Mouse (Mus musculus): ENCODE measurements around the gene Tff3. TPM values are rescaled to one million over a fixed set of nuclear protein-coding genes. Genes with fewer than 3 reads are reported as not detected.

Gene Tff3
- polyA plus RNA-seq, 2 experiments: 0.33 TPM; not detected in 1

DNA sequence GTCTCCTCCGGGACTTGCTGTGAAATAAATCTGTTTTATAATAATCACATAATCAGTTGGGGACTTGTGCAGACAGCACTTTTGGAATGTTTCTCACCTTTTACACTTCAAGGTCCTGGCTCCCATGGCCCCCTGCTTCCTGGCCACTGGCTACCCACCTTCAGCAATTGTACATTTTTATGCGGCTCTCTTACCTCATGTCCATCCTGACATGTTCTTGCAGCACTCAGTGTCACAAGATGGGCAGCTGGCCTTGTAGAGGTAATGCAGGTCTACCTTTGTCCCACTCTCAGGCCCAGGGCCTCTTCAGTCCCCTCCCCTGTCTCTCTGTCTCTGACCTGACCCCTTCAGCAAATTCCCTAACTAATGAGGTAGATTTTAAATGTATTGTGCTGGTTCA is 32.6 kb downstream of the Tff3 start:
- no peak for ATAC-seq (ENCODE audit: low FRiP score, low read depth)
- no peak for TF ChIP-seq POLR2A (IDR thresholded peaks at IDR 0.05; ENCODE audit: borderline replicate concordance, extremely low read depth, insufficient read depth, insufficient read length)

DNA sequence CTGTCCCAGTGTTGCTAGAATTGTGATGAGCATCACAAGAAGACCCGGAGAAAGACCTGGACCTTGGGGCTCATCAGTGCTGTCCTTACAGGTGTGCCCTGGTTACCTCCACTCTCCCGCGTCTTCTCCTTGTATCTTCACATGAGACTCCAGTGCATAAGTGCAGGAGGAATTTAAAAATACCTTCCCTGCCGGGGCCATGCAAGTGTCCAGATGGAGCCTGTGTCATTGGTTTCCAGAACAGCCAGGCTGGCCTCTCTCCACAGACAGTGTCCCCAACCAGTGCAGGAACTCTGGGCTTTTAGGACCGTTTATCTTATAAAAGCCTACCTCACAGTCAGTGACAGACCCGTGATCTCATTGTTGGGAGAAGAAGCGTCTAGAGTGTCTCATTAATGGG is 33.9 kb downstream of the Tff3 start:
- Histone ChIP-seq H3K4me3 (replicated peaks; ENCODE audit: low read length) (no peak overlapping the region), H3K36me3 (ENCODE audit: control insufficient read depth, insufficient read depth, low read length) (no peaks in the 10 kb centered on the region), H3K27ac (replicated peaks; ENCODE audit: low read depth, low read length) (no peak overlapping the region), H3K9ac (ENCODE audit: low read depth, low read length, severe bottlenecking) (no peak overlapping the region), H3K4me1 (ENCODE audit: control insufficient read depth, insufficient read depth, low read length) (peaks cover under 1% of the 10 kb centered on the region; the same call in 1 of the 2 replicates), H3K9me3 (ENCODE audit: control insufficient read depth, low read length) (no peaks in the 10 kb centered on the region), H3K4me2 (replicated peaks; ENCODE audit: low read depth, low read length, severe bottlenecking) (no peak overlapping the region), H3K27me3 (ENCODE audit: control insufficient read depth, insufficient read depth, low read length) (no peaks in the 10 kb centered on the region)
- TF ChIP-seq POLR2A (IDR thresholded peaks at IDR 0.05; ENCODE audit: borderline replicate concordance, extremely low read depth, insufficient read depth, insufficient read length): no peak
- WGBS: 81% methylated on average over 7 of the region's 7 CpGs
- DNase-seq (ENCODE audit: low spot score): no peak
- ATAC-seq (ENCODE audit: low FRiP score, low read depth): no peak

More for the DNA sequence above, 32.6 kb downstream of the Tff3 start:
- Histone ChIP-seq H3K27ac (replicated peaks; ENCODE audit: low read depth, low read length) (no peak overlapping the region), H3K9ac (ENCODE audit: low read depth, low read length, severe bottlenecking) (no peak overlapping the region), H3K4me3 (replicated peaks; ENCODE audit: low read length) (no peak overlapping the region), H3K9me3 (ENCODE audit: control insufficient read depth, low read length) (no peaks in the 10 kb centered on the region), H3K36me3 (ENCODE audit: control insufficient read depth, insufficient read depth, low read length) (no peaks in the 10 kb centered on the region), H3K4me1 (ENCODE audit: control insufficient read depth, insufficient read depth, low read length) (no peaks in the 10 kb centered on the region), H3K4me2 (replicated peaks; ENCODE audit: low read depth, low read length, severe bottlenecking) (no peak overlapping the region), H3K27me3 (ENCODE audit: control insufficient read depth, insufficient read depth, low read length) (no peaks in the 10 kb centered on the region)
- 94% methylated on average over 2 of the region's 2 CpGs for WGBS
- no peak for DNase-seq (ENCODE audit: low spot score)

DNA sequence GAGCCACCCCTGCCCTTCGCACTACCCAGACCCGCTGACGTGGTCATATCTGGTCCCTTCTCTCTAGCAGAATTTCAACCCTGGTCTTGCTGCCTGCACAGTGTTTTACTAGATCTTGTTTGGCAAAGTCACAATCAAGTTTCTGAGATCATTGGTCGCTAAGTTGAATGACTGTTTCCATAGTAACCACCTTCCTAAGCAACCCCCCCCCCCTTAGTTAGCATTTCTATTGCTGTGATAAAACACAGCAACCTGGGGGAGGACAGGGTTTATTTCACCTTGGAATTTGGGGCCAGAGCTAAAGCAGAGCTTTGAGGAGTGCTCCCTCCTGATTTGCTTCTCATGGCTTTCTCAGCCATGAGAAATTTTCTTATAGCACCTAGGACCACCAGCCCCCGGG is 34.7 kb downstream of the Tff3 start:
- H3K4me3 ChIP-seq (replicated peaks; ENCODE audit: low read length): no peak overlapping the region
- TF ChIP-seq POLR2A (IDR thresholded peaks at IDR 0.05; ENCODE audit: borderline replicate concordance, extremely low read depth, insufficient read depth, insufficient read length): no peak
- no peak overlapping the region for H3K27ac ChIP-seq (replicated peaks; ENCODE audit: low read depth, low read length)
- H3K9me3 ChIP-seq (ENCODE audit: control insufficient read depth, low read length): no peaks in the 10 kb centered on the region
- no peaks in the 10 kb centered on the region for H3K27me3 ChIP-seq (ENCODE audit: control insufficient read depth, insufficient read depth, low read length)
- 59% methylated on average over 5 of the region's 5 CpGs for WGBS
- no peak overlapping the region for H3K4me2 ChIP-seq (replicated peaks; ENCODE audit: low read depth, low read length, severe bottlenecking)
- H3K4me1 ChIP-seq (ENCODE audit: control insufficient read depth, insufficient read depth, low read length): peaks cover 3% of the 10 kb centered on the region; the same call in 1 of the 2 replicates
- DNase-seq (ENCODE audit: low spot score) (no peak), ATAC-seq (ENCODE audit: low FRiP score, low read depth) (no peak)
- no peak overlapping the region for H3K9ac ChIP-seq (ENCODE audit: low read depth, low read length, severe bottlenecking)
- H3K36me3 ChIP-seq (ENCODE audit: control insufficient read depth, insufficient read depth, low read length): no peaks in the 10 kb centered on the region

DNA sequence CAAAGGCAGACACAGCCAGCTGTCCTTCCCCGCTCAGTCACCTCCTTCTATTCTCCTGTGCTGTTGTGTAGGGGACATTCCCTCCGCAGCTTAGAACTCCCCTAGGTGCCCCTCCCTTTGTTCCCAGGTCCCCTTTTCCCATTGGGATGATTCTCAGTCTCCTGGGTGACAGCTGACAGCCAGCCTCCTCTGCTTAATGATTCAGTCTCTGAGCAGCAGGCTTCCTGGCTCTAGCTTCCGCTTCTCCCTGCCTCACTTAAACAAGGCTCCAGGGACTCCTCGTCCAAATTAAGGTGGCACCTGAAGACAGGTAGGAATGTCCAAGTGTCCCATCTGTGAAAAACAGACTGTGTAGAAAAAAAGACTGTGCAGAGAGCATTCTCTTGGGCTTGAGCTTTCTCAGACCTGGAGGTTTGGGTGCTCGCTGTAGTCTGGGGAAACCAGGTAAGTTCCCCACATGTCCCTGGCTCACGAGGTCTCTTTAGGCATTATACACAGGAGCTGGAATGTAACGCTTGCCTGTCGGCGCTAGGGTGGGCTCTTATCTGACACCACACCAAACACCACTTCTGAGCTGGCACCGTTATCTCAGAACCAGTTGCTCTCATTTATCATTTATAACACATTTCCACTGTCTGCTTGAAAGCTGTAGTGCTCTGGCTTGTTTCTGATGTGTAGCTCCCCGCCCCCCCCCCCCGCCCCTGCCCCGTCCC is 38.3 kb downstream of the Tff3 start:
- no peak for TF ChIP-seq POLR2A (IDR thresholded peaks at IDR 0.05; ENCODE audit: borderline replicate concordance, extremely low read depth, insufficient read depth, insufficient read length)
- H3K9ac ChIP-seq (ENCODE audit: low read depth, low read length, severe bottlenecking): no peak overlapping the region
- no peak for DNase-seq (ENCODE audit: low spot score)
- no peak for ATAC-seq (ENCODE audit: low FRiP score, low read depth)
- H3K9me3 ChIP-seq (ENCODE audit: control insufficient read depth, low read length): no peaks in the 10 kb centered on the region
- no peak overlapping the region for H3K27ac ChIP-seq (replicated peaks; ENCODE audit: low read depth, low read length)
- no peak overlapping the region for H3K4me3 ChIP-seq (replicated peaks; ENCODE audit: low read length)
- no peaks in the 10 kb centered on the region for H3K27me3 ChIP-seq (ENCODE audit: control insufficient read depth, insufficient read depth, low read length)
- no peak overlapping the region for H3K4me2 ChIP-seq (replicated peaks; ENCODE audit: low read depth, low read length, severe bottlenecking)
- no peaks in the 10 kb centered on the region for H3K36me3 ChIP-seq (ENCODE audit: control insufficient read depth, insufficient read depth, low read length)
- peaks cover 14% of the 10 kb centered on the region for H3K4me1 ChIP-seq (ENCODE audit: control insufficient read depth, insufficient read depth, low read length)
- WGBS: 43% methylated on average over 13 of the region's 13 CpGs

DNA sequence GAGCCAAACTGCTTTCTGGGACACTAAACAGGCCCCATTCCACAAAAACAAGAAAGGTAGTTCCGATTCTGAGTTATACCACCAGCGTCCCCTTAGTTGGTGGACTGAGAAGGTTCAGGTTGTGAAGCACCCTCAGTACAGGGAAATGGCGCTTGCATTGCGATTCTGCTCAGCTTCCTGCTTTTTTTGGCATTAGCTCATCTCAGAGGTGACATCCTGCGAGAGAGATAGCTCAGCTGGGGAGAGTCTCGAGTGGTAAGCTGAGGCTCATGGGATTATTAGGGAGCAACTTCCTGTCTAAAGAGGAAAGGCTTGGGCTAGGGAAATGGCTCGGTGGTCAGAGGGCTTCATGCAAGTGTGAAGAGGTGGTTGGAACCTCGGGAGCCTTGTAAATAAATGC is 39.6 kb downstream of the Tff3 start:
- Histone ChIP-seq H3K4me2 (replicated peaks; ENCODE audit: low read depth, low read length, severe bottlenecking) (no peak overlapping the region), H3K36me3 (ENCODE audit: control insufficient read depth, insufficient read depth, low read length) (no peaks in the 10 kb centered on the region), H3K4me1 (ENCODE audit: control insufficient read depth, insufficient read depth, low read length) (peaks cover 14% of the 10 kb centered on the region), H3K9ac (ENCODE audit: low read depth, low read length, severe bottlenecking) (no peak overlapping the region), H3K9me3 (ENCODE audit: control insufficient read depth, low read length) (no peaks in the 10 kb centered on the region), H3K27ac (replicated peaks; ENCODE audit: low read depth, low read length) (no peak overlapping the region), H3K4me3 (replicated peaks; ENCODE audit: low read length) (no peak overlapping the region), H3K27me3 (ENCODE audit: control insufficient read depth, insufficient read depth, low read length) (no peaks in the 10 kb centered on the region)
- 72% methylated on average over 8 of the region's 8 CpGs for WGBS
- DNase-seq (ENCODE audit: low spot score): no peak
- TF ChIP-seq POLR2A (IDR thresholded peaks at IDR 0.05; ENCODE audit: borderline replicate concordance, extremely low read depth, insufficient read depth, insufficient read length): no peak
- ATAC-seq (ENCODE audit: low FRiP score, low read depth): no peak

Measured in limb, embryonic 14.5 days (tissue).